Mouse (Mus musculus) stomach, postnatal 0 days (tissue): ENCODE data around the gene Rap1a. TPM values are rescaled to one million over a fixed set of nuclear protein-coding genes. Genes with fewer than 3 reads are reported as not detected.

Experiments
- ATAC-seq: fragments of 200-750 bp; cut with Nextera tagmentation; 2 replicates; pipeline ENCODE4 v1.8.0; 2017; ENCODE audit not compliant: low FRiP score, low TSS enrichment
- DNase-seq: peaks from one replicate; pipeline ENCODE4 v3.0.0-alpha.2; 2016; ENCODE audit warnings: low spot score
- H3K27ac ChIP-seq: fragments of 300-500 bp; sonication (generic); replicated peaks from 2 replicates; pipeline ENCODE4 v1.5.1; 2014; ENCODE audit warnings: mild to moderate bottlenecking, control low read depth
- H3K27me3 ChIP-seq: fragments of 300-500 bp; sonication (generic); 2 replicates; pipeline ENCODE4 v1.6.1; 2014; ENCODE audit warnings: low read length; ENCODE audit not compliant: control insufficient read depth, insufficient read depth
- H3K36me3 ChIP-seq: fragments of 300-500 bp; sonication (generic); 2 replicates; pipeline ENCODE4 v1.6.1; 2014; ENCODE audit warnings: low read length, mixed read lengths; ENCODE audit not compliant: control insufficient read depth, insufficient read depth
- H3K4me1 ChIP-seq: fragments of 300-500 bp; sonication (generic); replicated peaks from 2 replicates; pipeline ENCODE4 v1.6.1; 2014; ENCODE audit warnings: antibody characterized with exemption; ENCODE audit not compliant: control insufficient read depth, insufficient read depth
- H3K4me2 ChIP-seq: fragments of 300-500 bp; sonication (generic); replicated peaks from 2 replicates; pipeline ENCODE4 v1.6.1; 2014; ENCODE audit warnings: low read depth, mild to moderate bottlenecking, control low read depth, moderate library complexity
- H3K4me3 ChIP-seq: fragments of 300-500 bp; sonication (generic); 2 replicates; pipeline ENCODE4 v1.5.1; 2014; ENCODE audit warnings: low read depth, low read length, control low read depth
- H3K9ac ChIP-seq: fragments of 300-500 bp; sonication (generic); 2 replicates; pipeline ENCODE4 v1.6.1; 2014; ENCODE audit warnings: mild to moderate bottlenecking, low read length, control low read depth, mixed read lengths
- H3K9me3 ChIP-seq: fragments of 300-500 bp; sonication (generic); 2 replicates; pipeline ENCODE4 v1.6.1; 2016; ENCODE audit warnings: low read length; ENCODE audit not compliant: control insufficient read depth
- CTCF ChIP-seq: IDR thresholded peaks from 2 replicates; pipeline ENCODE4 v1.5.1; 2016; ENCODE audit warnings: antibody characterized with exemption, low read depth, mild to moderate bottlenecking, moderate library complexity
- EP300 ChIP-seq: optimal IDR thresholded peaks from 2 replicates; pipeline ENCODE3; 2016; ENCODE audit warnings: antibody characterized with exemption
- WGBS: fragments of 180-500 bp; shearing (Covaris S2); extraction: QIAGEN DNeasy Blood & Tissue Kit; methylation state at CpG from one replicate; pipeline ENCODE4 v1.1.7; 2014; 5-methylcytosine and 5-hydroxymethylcytosine counted together
- polyA plus RNA-seq: library from polyadenylated mRNA; unstranded; fragments of >200 nt; fragmentation: Nextera tagmentation; extraction: Ambion mirVana; gene quantifications from 2 replicates; pipeline ENCODE4 v1.2.1, GENCODE M21; 2015

Rap1a gene
- polyA plus RNA-seq, 1 experiment from 2014 or later: 119 TPM

DNA sequence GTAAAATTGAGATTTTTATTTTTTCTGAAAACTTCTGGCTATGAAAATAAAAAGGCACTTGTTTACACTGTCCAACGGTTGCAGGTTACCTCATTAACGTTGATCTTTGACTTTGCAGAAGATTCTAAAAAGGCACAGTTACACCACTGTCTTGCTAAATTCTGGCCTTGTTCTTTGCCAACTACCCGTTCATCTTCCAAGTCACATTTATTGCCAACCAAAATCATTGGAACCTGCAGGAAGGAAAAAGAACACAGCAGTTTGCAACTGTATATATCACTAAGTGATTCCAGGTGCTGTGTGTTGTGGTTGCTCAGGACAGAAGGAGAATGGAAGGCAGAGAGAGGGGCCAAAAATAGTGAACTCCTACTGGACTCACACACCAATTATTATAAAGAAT is 63.5 kb downstream of the Rap1a start:
- ATAC-seq: no peak

GRCm38 (mm10) chr3:105737070-105737469 is 64.1 kb downstream of the Rap1a start:
- WGBS: 90% methylated on average over 7 of the region's 7 CpGs
- Histone ChIP-seq H3K9ac (no peak overlapping the region), H3K9me3 (no peaks in the 10 kb centered on the region), H3K36me3 (no peaks in the 10 kb centered on the region; the same call in none of the 2 replicates), H3K27ac (no peak overlapping the region), H3K27me3 (no peaks in the 10 kb centered on the region), H3K4me1 (no peaks in the 10 kb centered on the region), H3K4me3 (no peak overlapping the region), H3K4me2 (no peak overlapping the region)
- ATAC-seq (no peak), DNase-seq (no peak)
- TF ChIP-seq CTCF (no peak), EP300 (no peak)

More for the DNA sequence above, 63.5 kb downstream of the Rap1a start:
- TF ChIP-seq EP300: no peak
- TF ChIP-seq CTCF: no peak
- Histone ChIP-seq H3K4me2 (no peak overlapping the region), H3K9ac (no peak overlapping the region), H3K36me3 (no peaks in the 10 kb centered on the region; the same call in none of the 2 replicates), H3K4me3 (no peak overlapping the region), H3K9me3 (no peaks in the 10 kb centered on the region), H3K27ac (no peak overlapping the region), H3K4me1 (no peaks in the 10 kb centered on the region), H3K27me3 (no peaks in the 10 kb centered on the region)
- WGBS: 80% methylated on average over 3 of the region's 3 CpGs
- DNase-seq: no peak

- ATAC-seq: no peak
Measured at GRCm38 (mm10) chr3:105736148-105736547, 65.0 kb downstream of the Rap1a start.

DNA sequence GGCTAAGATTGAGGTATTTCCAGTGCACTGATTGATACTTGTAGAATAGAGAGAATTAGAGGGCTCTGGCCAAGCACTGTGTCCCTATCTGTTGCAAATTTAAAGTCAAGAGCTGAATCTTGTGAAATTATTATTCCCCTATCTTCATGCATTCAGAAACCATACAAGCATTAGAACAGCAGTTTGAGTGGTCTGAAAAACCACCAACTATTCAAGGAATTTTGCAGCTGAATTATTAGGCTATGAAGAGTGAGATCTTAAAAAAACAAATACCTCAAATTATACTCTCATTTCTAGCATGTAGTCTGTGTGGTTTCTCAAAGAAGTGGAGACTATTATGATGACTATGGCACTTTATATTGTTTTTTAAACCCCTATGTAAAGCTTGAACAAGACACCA is 65.9 kb downstream of the Rap1a start:
- Histone ChIP-seq H3K27ac (no peak overlapping the region), H3K27me3 (no peaks in the 10 kb centered on the region), H3K4me2 (no peak overlapping the region), H3K9ac (no peak overlapping the region), H3K4me1 (no peaks in the 10 kb centered on the region), H3K4me3 (no peak overlapping the region), H3K36me3 (no peaks in the 10 kb centered on the region; the same call in none of the 2 replicates), H3K9me3 (no peaks in the 10 kb centered on the region)
- no peak for TF ChIP-seq EP300
- TF ChIP-seq CTCF: no peak
- ATAC-seq (no peak), DNase-seq (no peak)

More at GRCm38 (mm10) chr3:105736148-105736547, 65.0 kb downstream of the Rap1a start:
- H3K4me2 ChIP-seq: no peak overlapping the region
- H3K27ac ChIP-seq: no peak overlapping the region
- 73% methylated on average over 1 of the region's 1 CpGs for WGBS
- H3K27me3 ChIP-seq: no peaks in the 10 kb centered on the region
- no peaks in the 10 kb centered on the region for H3K4me1 ChIP-seq
- no peak for DNase-seq
- H3K9ac ChIP-seq: no peak overlapping the region
- no peaks in the 10 kb centered on the region for H3K9me3 ChIP-seq
- no peaks in the 10 kb centered on the region; the same call in none of the 2 replicates for H3K36me3 ChIP-seq
- no peak overlapping the region for H3K4me3 ChIP-seq
- TF ChIP-seq EP300 (no peak), CTCF (no peak)

- no peak overlapping the region for H3K9ac ChIP-seq
Measured at GRCm38 (mm10) chr3:105733538-105733937, 67.6 kb downstream of the Rap1a start.

GRCm38 (mm10) chr3:105732360-105732759 is 68.8 kb downstream of the Rap1a start:
- TF ChIP-seq CTCF (no peak), EP300 (no peak)
- Histone ChIP-seq H3K4me1 (no peaks in the 10 kb centered on the region), H3K4me2 (no peak overlapping the region), H3K9me3 (no peaks in the 10 kb centered on the region), H3K27me3 (no peaks in the 10 kb centered on the region), H3K36me3 (no peaks in the 10 kb centered on the region; the same call in 1 of the 2 replicates), H3K4me3 (no peak overlapping the region), H3K27ac (no peak overlapping the region), H3K9ac (no peak overlapping the region)
- DNase-seq (no peak), ATAC-seq (no peak)
- 87% methylated on average over 4 of the region's 4 CpGs for WGBS

More at GRCm38 (mm10) chr3:105733538-105733937, 67.6 kb downstream of the Rap1a start:
- H3K4me2 ChIP-seq: no peak overlapping the region
- ATAC-seq: no peak
- TF ChIP-seq CTCF: no peak
- TF ChIP-seq EP300: no peak
- no peaks in the 10 kb centered on the region for H3K27me3 ChIP-seq
- H3K27ac ChIP-seq: no peak overlapping the region
- WGBS: 74% methylated on average over 4 of the region's 4 CpGs
- no peak overlapping the region for H3K4me3 ChIP-seq
- no peaks in the 10 kb centered on the region for H3K4me1 ChIP-seq
- H3K36me3 ChIP-seq: no peaks in the 10 kb centered on the region; the same call in none of the 2 replicates
- H3K9me3 ChIP-seq: no peaks in the 10 kb centered on the region
- peak; percentile 38 for DNase-seq
